Mouse (Mus musculus) spleen, postnatal 4 days (tissue): ENCODE results near the gene Hoxa3.

ENCODE experiments used
- DNase-seq, 2 experiments: peaks; one replicate each; pipeline ENCODE4 v3.0.0; 2022; ENCODE audit warnings: low spot score in 2 of 2

Gene Hoxa3

GRCm38 (mm10) chr6:52232568-52232965 lies 19.4 kb upstream of the Hoxa3 start:
- no peak for DNase-seq

DNA sequence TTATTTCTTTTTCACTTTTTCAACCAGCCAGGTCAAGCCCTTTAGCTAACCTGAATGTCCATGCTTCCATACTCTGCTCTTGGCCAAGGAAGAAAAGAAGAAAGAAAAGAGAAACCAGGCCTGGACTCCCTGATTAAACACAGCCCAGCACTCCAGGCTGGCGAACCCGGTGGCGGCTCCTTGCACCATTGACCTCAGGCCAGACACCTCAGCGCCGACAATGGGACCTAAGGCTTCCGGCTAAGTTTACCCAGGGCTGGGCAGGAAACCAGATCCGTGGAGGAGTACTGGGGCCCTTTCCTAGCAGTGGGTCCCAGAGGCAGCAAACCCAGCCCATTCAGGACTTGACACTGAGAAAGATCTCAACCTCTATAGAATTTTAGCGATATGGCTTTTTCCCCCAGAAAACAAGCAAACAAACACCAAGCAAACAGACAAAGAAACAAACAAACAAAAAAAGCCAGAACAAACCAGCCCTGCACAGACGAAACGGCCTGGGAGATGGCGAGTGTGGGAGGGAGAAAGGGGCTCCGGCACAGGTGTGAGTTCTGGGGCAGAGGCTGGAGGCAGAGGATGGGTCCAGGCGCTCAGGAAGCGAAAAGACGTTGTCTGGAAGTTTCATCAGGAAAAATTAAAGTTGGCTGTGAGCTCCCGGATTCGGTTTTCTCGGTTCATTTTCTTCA lies 18.9 kb upstream of the Hoxa3 start:
- DNase-seq: no peak

DNA sequence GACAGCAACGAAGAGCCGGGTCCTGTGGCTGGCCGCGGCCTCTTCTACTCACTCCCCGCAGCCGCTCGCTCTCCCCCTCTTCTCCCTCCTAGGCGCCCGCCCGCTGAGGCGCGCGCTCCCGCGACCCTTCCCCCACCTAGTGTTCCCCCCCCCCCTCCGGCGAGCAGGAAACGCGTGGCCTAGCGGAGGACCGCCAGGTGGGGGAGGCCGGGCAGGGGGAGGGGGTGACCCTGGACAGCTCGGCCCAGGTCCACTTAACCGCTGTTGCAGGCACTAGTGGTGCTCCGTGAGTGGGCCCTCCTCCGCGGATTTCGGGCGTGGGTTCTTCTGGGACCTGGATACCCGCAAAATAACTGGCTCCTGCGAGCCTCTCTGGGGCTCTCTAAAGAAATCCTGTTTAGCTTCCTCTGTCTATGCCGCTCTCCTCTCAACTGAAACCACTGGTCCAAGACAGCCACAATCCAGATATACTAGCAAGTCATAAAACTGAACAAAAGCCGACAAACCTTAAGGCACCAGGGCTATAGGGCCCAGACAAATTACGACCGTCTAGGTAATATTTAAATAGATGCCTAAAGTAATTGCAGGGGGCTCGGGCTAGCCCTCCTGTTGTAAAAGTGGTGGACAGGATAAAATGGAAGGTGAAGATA lies 17.5 kb upstream of the Hoxa3 start, which contains the start of gene Hoxa9:
TSS of gene Hoxa9 (minus strand) at position 574 of the 650 bp plus-strand sequence.
- DNase-seq: no peak

GRCm38 (mm10) chr6:52229558-52230416 lies 16.7 kb upstream of the Hoxa3 start:
- no peak for DNase-seq

GRCm38 (mm10) chr6:52228475-52229465 lies 15.6 kb upstream of the Hoxa3 start:
- DNase-seq: no peak

GRCm38 (mm10) chr6:52227470-52228222 lies 14.5 kb upstream of the Hoxa3 start:
- DNase-seq: no peak

DNA sequence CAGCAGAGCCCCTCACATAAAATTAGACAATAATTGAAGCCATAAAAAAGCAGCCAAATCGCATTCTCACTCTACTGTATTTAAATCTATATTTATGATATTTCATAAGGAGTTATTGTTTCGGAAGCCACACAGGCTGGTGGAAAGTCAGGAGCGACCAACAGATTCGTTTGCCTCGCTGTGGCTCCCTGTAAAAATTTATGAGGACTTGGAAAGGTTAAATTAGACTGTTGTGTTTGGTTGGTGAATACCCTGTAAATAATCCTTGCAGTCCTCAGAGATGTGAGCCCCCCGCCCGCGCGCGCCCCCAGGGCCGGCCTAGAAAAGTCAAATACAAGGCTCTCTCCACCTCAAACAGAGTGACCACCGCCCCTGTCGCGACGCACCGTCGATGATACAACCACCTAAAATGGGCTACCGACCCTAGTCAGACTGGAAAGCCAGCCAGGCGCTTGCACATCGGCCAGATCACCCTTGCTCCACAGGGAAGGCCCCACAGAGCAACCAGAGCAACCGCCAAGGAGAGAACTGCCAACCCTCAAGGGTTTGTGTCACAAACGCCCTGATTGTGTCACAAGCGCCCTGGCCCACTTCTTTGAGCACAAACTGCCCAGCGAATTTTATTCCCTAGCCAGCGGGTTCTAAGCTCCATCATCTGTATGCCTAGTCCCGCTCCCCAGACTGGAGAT lies 13.6 kb upstream of the Hoxa3 start:
- no peak for DNase-seq

DNA sequence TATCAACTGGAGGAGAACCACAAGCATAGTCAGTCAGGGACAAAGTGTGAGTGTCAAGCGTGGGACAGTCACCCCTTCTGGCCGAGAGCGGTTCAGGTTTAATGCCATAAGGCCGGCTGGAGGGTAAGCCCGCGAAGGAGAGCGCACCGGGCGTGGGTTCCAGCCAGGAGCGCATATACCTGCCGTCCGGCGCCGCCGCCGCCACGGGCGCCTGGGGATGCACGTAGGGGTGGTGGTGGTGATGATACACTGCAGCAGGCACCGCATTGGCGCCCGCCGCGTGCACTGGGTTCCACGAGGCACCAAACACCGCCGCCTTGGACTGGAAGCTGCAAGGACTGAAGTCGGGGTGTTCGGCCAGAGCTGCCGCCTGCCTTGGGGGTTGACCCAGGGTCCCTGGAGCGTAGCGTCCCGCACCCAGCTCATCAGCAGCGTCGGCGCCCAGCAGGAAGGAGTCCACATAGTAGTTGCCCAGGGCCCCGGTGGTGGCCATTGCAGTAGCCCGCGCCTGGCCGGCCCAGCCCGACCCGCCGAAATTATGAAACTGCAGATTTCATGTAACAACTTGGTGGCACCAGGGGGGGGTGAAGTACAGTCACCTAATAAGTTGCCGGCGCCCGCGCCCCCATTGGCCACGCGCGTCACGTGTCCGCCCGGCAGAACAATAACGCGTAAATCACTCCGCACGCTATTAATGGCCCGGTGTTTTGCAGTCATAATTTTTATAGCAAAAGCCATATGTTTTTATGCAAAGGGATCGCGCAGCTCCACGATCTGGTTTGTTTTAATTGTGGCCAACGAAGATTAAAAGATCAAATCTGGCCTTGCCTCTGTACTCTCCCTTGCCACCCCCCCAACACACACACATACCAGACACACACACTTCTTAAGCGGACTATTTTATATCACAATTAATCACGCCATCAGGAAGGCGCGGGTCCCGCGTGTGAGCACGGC lies 12.8 kb upstream of the Hoxa3 start:
- no peak for DNase-seq

DNA sequence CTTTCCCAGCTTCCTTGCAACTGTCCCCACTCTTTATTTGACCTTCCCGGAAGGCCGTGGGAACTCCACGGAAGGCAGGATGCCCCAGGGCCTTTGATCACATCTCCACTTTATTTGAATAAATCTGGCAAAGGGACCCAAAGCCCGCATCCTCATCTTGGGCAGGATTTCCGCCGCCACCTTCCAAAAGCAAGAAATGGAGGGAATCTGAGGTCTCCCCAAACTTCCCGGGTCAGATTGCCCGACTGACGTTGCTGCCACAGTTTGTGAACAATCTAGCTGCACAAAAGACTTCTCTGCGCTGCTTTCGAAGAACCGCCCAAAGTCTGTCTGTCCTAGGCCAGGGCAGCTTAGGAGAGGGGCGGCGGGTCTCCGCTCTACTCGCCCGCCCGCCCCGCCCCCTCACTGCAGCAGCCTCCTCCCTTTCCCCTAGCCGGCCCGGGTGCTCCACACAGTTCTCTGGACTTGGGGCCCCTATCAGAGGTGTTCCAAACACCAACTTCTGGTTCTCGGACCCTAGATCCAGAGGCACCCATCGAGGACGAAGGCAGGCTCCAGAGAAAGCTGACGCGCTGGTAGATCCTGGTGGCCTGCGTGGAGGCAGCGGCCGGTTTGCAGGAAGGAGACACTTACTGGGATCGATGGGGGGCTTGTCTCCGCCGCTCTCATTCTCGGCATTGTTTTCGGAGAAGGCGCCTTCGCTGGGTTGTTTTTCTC lies 11.9 kb upstream of the Hoxa3 start:
- DNase-seq: no peak

GRCm38 (mm10) chr6:52223939-52224760 lies 11.0 kb upstream of the Hoxa3 start:
- DNase-seq: no peak

DNA sequence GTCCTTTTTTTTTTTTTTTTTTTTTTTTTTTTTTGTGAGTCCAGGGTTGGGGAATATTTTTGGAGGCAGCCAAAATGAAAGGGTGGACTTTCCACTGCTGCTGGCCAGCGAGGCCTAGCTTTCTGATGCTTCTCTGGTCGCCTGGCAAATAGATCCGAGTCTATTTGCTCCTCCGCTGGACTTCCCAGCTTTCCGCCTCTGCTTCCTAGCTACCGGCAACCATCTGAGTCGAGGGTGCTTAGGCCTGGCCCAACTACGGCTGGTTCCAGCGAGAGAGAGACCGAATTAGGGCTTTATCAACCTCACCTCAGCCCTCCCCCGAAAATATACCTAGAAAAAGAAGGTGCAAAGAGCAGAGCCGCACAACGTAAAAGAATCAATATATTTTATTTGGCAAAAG lies 9.6 kb upstream of the Hoxa3 start:
- no peak for DNase-seq

GRCm38 (mm10) chr6:52221993-52222685 lies 9.0 kb upstream of the Hoxa3 start:
- no peak for DNase-seq

DNA sequence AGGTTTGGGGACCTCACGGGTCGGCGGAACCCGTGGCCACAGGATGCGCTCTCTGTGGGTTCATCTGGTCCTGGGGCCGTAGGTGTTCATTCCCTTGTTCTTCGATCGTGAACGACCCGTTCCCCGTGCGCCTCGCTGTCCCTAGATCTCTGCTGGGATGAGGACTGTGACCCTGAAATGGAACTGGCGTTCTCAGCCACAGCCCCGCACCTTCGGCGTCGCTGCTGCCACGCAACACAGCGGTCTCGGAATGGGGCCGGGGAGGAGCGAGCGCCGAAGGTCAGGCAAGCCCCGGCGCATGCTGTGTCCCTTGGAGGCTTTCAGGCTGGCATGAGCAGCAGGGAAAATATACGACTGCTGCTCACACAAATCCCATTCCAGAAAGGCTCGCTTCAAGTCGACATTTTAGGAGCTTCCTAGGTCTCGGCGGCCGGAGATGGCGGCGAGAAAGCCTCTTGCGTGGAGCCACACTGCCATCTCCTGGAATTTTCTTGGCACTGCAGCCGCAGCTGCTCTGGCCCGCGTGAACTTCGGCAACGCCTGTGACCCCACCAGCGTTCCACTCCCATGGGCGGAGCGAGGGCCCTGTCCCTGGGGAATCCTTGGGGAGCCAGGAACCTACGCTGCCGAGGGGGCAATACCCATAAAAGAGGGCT lies 8.3 kb upstream of the Hoxa3 start, which contains the start of gene Hoxa7:
TSS of gene Hoxa7 (minus strand) at position 518 of the 656 bp plus-strand sequence.
- DNase-seq: peak; percentile 75 to 90

DNA sequence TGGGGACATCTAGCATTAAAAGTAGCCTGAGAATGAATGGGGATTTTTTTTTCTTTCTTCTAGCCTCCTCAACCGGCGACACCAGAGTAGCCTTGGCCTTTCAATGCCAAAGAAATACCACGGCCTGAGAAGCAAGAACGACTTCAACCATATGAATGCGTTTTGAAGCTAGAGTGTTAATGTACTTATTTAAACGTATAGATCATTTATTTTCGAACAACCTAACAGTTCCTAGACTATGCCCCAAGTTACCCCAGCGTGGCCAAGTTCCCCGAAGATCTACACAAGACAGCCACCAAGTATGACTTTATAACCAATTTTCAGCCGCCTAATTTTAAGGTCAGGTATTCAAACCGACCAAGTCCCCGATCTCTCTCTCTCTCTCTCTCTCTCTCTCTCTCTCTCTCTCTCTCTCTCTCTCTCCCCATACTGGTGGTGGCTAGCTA lies 7.8 kb upstream of the Hoxa3 start:
- no peak for DNase-seq

GRCm38 (mm10) chr6:52220003-52220864 lies 7.1 kb upstream of the Hoxa3 start:
- DNase-seq: no peak
